Mouse (Mus musculus): Measurements from ENCODE around the gene Mgat3.
A peak's percentile ranks its signal among the peaks of the same experiment; 100 is the strongest.

The Mgat3 gene

DNA sequence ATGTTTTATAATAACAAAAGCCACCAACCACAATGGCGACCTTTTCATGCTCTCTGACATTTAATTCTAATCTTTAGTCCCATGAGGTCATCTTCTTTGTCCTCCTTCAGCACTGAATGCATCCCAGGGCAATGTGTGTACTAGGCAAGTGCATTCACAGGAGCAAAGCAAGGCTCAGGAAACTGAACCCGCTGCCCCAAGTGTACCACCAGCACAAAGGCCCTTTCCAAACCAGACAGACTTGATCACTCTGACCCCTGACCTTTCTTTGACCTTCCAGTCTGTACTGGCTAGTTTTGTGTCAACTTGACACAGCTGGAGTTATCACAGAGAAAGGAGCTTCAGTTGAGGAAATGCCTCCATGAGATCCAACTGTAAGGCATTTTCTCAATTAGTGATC lies 58.8 kb downstream of the Mgat3 start:
- no peak for DNase-seq

GRCm38 (mm10) chr15:80233053-80233452 lies 59.5 kb downstream of the Mgat3 start:
- DNase-seq, result no peak

DNA sequence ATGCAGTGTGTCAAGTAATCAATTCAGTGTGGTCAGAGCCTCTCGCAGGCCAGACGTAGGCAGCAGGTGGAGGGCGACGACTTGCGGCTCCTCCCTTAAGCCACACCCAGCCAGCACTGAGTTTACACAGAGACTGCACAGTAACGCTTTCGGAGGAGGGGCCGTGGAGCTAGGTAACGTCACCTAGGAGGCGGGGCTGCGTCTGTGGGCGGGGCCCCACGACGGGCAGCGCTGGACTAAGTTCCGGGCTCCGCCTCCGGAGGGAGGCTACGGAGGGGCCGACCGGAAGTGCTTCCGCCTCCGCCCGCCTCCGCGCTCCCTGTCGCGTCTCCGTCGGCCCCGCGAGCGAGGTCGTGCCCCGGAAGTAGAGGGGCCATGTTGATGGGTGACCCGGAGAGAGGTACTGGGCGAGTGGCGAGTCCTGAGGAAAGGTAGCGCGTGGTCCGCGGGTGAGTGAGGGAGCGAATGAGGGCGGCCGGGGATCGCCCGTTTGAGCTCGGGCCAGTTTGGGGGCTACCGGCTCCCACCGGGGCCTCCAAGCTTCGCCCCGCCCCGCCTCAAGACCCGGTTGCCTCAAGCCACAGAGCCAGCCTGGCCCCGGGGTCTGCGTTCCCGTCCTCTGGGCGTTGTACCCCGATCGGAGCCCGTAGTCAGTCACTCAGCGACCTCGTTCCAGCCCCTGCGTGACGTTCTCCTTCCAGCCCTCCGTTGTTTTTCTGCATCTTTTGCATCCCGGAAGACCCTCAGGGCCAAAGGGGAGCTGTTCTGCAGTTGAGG lies 60.4 kb downstream of the Mgat3 start, which contains the start of gene Mief1:
Gene Mief1 (plus strand): TSS at position 286 of the 777 bp plus-strand sequence.
- peak; percentile 99 for DNase-seq

DNA sequence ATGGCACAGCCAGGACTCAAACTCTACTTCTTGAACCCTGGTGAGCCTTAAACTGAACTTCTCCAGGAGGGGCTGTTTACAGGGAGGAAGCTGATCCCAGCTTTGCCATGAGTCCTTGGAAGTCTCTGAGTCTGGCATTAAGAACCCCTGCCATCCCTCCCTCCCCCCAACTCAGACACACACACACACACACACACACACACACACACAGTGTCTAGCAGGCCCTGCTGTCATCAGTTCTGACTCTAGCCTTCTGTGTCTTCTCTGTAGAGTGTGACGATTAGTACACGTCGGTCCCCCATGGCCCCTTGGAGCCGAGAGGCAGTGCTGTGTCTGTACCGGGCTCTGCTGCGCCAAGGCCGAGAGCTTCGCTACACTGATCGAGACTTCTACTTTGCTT lies 62.0 kb downstream of the Mgat3 start, which contains the start of gene AC140267.1:
Gene AC140267.1 (plus strand): TSS at position 301 of the 400 bp plus-strand sequence.
- DNase-seq, result no peak

DNA sequence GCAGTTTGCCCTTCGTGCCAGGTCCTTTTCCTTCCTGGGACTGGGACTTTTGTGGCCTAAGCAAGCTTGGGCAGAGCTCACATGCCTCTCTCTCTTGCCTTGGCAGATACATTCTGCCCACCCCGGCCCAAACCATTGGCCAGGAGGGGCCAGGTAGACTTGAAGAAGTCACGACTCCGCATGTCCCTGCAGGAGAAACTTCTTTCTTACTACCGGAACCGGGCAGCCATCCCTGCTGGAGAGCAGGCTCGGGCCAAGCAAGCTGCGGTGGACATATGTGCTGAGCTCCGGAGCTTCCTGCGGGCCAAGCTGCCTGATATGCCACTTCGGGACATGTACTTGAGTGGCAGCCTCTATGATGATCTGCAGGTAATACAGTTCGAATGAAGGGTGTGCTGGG lies 74.6 kb downstream of the Mgat3 start:
- DNase-seq, result no peak

DNA sequence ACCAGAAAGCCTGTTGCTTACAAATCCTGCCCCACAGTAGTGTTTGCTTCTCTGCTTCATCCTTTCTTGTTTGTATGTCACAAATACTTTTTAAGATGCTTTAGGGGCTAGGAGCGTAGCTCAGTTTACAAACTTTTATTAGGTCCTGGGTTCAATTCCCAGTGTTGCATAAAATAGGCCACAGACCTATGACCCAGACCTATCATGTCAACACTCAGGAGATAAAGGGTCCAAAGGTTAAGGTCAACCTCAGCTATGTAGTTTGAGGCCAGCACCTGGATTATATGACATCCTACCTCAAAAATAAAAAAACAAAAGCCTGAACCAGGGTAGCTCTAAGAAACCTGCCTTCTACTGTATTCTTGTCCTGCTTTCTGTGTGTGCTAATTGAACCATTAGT lies 75.1 kb downstream of the Mgat3 start:
- no peak for DNase-seq

DNA sequence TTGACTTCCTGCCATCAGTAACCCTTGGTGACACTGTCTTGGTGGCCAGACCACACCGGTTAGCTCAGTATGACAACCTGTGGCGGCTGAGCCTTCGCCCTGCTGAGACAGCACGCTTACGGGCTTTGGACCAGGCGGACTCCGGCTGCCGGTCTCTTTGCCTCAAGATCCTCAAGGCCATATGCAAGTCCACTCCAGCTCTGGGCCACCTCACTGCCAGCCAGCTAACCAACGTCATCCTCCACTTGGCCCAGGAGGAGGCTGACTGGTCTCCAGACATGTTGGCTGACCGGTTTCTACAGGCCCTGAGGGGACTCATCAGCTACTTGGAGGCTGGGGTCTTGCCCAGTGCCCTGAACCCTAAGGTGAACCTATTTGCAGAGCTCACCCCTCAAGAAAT lies 76.2 kb downstream of the Mgat3 start:
- DNase-seq, result no peak

DNA sequence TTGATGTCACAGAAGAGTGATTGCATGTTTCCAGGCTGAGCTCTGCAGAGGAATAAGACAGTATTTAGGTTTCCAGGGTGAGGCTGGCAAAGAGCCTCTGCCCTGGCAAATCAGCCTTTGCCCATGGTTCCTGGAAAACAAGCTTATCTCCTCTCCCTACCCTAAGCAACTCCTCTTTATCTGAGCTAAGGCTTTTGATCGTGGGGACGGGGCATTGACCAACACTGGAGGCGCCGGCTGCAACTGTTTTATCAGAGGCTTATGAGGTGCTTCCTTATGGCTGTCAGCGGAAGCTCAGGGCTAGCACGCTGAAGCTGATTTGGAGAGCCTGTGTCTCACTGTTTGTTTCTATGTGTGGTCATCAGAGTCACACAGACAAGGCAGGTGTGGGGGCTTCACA lies 77.1 kb downstream of the Mgat3 start:
- no peak for DNase-seq

DNA sequence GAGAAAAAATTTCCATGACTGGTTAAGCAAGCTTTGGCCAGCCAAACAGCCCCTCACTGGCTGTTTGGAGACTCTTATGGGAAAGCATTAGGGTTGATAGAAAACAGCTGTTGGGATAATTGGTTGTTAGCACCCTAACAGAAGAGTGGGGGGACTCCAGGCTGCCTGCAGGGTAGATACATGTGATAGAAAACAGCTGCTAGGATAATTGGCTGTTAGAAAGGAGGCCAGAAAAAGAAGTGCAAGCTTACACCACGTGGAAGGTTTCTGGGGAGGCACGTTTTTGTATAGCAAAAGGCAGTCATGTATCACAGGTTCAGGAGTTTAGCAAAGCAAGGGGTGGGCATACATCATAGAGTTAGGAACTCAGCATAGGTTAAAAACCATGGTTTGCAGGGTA lies 80.0 kb downstream of the Mgat3 start:
- no peak for DNase-seq

- peak; percentile 49 to 52 for DNase-seq
Measured at GRCm38 (mm10) chr15:80254207-80254606, 80.7 kb downstream of the Mgat3 start.

GRCm38 (mm10) chr15:80254847-80255645 lies 81.5 kb downstream of the Mgat3 start, which contains the start of gene Atf4:
Gene Atf4, plus strand, starts transcription at chr15:80255184.
- DNase-seq, result peak; percentile 97 to 99

GRCm38 (mm10) chr15:80255646-80256121 lies 82.2 kb downstream of the Mgat3 start:
- DNase-seq, result peak; percentile 90 to 93

GRCm38 (mm10) chr15:80256242-80256641 lies 82.7 kb downstream of the Mgat3 start:
- no peak for DNase-seq

DNA sequence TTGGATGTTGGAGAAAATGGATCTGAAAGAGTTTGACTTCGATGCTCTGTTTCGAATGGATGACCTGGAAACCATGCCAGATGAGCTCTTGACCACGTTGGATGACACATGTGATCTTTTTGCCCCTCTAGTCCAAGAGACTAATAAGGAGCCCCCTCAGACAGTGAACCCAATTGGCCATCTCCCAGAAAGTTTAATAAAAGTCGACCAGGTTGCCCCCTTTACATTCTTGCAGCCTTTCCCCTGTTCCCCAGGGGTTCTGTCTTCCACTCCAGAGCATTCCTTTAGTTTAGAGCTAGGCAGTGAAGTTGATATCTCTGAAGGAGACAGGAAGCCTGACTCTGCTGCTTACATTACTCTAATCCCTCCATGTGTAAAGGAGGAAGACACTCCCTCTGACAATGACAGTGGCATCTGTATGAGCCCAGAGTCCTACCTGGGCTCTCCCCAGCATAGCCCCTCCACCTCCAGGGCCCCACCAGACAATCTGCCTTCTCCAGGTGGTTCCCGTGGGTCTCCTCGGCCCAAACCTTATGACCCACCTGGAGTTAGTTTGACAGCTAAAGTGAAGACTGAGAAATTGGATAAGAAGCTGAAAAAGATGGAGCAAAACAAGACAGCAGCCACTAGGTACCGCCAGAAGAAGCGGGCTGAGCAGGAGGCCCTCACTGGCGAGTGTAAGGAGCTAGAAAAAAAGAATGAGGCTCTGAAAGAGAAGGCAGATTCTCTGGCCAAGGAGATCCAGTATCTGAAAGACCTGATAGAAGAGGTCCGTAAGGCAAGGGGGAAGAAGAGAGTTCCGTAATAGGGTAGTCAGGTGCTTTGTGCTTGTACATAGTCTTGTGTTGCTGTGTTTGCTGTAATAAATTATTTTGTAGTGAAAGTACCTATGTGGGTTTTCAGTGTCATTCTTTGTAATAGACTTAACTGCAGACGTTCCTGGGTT lies 83.4 kb downstream of the Mgat3 start:
- no peak for DNase-seq

DNA sequence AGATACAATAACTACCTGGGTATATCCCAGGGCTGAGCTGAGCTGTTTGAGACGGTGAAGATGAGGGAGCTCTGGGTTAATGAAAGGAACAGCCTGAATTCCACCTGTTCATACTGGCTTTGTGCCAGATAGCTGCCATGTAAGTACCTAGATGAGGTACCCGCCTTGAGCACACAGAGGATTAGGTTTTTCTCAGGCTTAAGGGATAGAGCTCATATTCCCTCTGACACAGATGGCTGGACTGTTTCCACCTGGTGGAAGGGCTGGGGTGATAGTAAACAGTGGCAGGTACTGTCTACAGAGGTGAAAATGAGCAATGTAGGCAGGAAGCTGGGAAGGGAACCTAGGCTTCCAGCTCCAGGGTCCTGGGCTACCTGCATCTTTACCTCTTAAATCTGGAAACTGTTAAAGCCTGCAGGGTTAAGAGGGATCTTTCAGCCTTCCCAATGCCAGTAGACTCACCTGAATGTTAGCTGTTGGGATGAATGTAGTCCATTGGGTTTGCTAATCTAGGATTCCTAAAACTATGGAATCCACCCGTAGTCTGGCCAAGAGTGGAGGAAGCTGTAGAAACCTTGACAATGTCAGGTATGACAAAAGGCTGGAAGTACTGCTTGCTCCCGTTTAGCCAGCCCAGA lies 84.2 kb downstream of the Mgat3 start:
- no peak for DNase-seq

- DNase-seq, result no peak
Measured at GRCm38 (mm10) chr15:80258240-80259170, 85.0 kb downstream of the Mgat3 start.

- DNase-seq, result no peak
Measured at GRCm38 (mm10) chr15:80259406-80260045, 86.0 kb downstream of the Mgat3 start.

DNA sequence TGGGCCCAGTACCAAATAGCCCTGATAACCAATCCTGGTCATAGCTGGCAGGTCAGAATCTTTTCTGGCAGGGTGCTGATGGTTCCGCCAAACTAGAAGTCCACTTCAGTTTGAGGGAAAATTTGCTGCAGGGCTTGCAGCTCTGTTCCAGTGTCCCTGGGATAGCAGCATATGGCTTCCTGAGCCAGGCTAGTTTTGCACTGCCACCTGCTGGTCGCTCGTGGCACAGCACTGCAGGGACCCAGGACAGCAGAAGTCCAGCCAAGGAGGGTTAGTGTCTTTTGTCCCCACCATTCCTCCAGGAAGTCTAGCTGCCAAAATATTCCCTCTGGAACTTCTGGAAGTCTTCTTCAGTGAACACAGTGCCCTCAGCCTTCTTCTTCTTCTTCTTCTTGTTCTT lies 87.2 kb downstream of the Mgat3 start:
- peak; percentile 83 to 89 for DNase-seq

DNA sequence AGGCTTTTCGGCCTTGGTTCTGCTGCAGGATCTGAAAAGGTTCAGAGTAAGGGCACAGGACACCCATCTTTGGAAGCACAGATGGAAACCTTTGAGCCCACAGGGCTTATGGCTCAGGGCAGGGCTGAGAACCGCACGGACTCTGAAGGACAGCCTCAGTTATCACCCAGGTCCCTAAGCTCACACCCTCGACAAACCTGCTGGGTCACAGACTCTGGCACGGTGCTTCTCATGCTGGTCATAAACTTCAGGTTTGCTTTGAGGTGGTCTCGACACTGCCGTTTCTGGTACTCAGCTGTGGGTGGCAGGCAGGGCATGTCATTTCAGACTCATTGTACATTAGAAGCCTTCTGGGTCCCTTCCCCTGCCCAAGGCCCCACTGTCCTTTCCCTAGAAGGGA lies 87.6 kb downstream of the Mgat3 start:
- no peak for DNase-seq
